Mouse (Mus musculus) bone marrow macrophage, adult 2 months (primary cell): ENCODE measurements around the gene Phldb2. TPM values are rescaled to one million over a fixed set of nuclear protein-coding genes. Genes with fewer than 3 reads are reported as not detected.

Experiments used
- H3K27ac ChIP-seq: 2 replicates; pipeline ENCODE4 v1.5.1; 2012; ENCODE audit warnings: low read depth, low read length; ENCODE audit not compliant: insufficient read depth
- H3K4me1 ChIP-seq: 2 replicates; pipeline ENCODE4 v1.6.1; 2012; ENCODE audit warnings: low read length; ENCODE audit not compliant: control insufficient read depth, insufficient read depth
- H3K4me3 ChIP-seq: 2 replicates; pipeline ENCODE4 v1.5.1; 2012; ENCODE audit warnings: mild to moderate bottlenecking, low read length, moderate library complexity; ENCODE audit not compliant: insufficient read depth
- CTCF ChIP-seq: IDR thresholded peaks from 2 replicates; pipeline ENCODE4 v1.5.1; 2012; ENCODE audit warnings: low read depth, mild to moderate bottlenecking, low read length, moderate library complexity
- POLR2A ChIP-seq: IDR thresholded peaks from 2 replicates; pipeline ENCODE4 v1.6.1; 2012; ENCODE audit warnings: mild to moderate bottlenecking, low read depth, low read length, borderline replicate concordance
- polyA plus RNA-seq: library from polyadenylated mRNA; stranded (reverse); fragments of >200 nt; gene quantifications from 2 replicates; pipeline ENCODE4 v1.2.4, GENCODE M21; 2012; ENCODE audit not compliant: missing spikeins, insufficient read depth, insufficient read length

The Phldb2 gene
- polyA plus RNA-seq, 1 experiment = 1.3 TPM

GRCm38 (mm10) chr16:45936521-45936920 lies 16.9 kb downstream of the Phldb2 start:
- H3K4me3 ChIP-seq = no peak overlapping the region
- H3K27ac ChIP-seq = no peak overlapping the region
- TF ChIP-seq POLR2A (no peak), CTCF (no peak)
- no peaks in the 10 kb centered on the region for H3K4me1 ChIP-seq

GRCm38 (mm10) chr16:45935956-45936483 lies 17.4 kb downstream of the Phldb2 start:
- Histone ChIP-seq H3K27ac (no peak overlapping the region), H3K4me1 (no peaks in the 10 kb centered on the region), H3K4me3 (no peak overlapping the region)
- TF ChIP-seq POLR2A (no peak), CTCF (no peak)

GRCm38 (mm10) chr16:45934721-45935407 lies 18.5 kb downstream of the Phldb2 start:
- TF ChIP-seq POLR2A = no peak
- TF ChIP-seq CTCF = no peak
- H3K4me1 ChIP-seq = no peaks in the 10 kb centered on the region
- H3K27ac ChIP-seq = no peak overlapping the region
- no peak overlapping the region for H3K4me3 ChIP-seq

- Histone ChIP-seq H3K4me1 (no peaks in the 10 kb centered on the region), H3K27ac (no peak overlapping the region), H3K4me3 (no peak overlapping the region)
- TF ChIP-seq CTCF (no peak), POLR2A (no peak)
Observed at GRCm38 (mm10) chr16:45930308-45930707, 23.1 kb downstream of the Phldb2 start.

- H3K27ac ChIP-seq = no peak overlapping the region
- no peak overlapping the region for H3K4me3 ChIP-seq
- TF ChIP-seq POLR2A = no peak
- TF ChIP-seq CTCF = no peak
- no peaks in the 10 kb centered on the region for H3K4me1 ChIP-seq
Observed at GRCm38 (mm10) chr16:45928090-45928489, 25.3 kb downstream of the Phldb2 start.

GRCm38 (mm10) chr16:45927601-45928000 lies 25.8 kb downstream of the Phldb2 start:
- Histone ChIP-seq H3K4me1 (no peaks in the 10 kb centered on the region), H3K4me3 (no peak overlapping the region), H3K27ac (no peak overlapping the region)
- TF ChIP-seq POLR2A = no peak
- TF ChIP-seq CTCF = no peak

- Histone ChIP-seq H3K4me1 (no peaks in the 10 kb centered on the region), H3K27ac (no peak overlapping the region), H3K4me3 (no peak overlapping the region)
- TF ChIP-seq POLR2A (no peak), CTCF (no peak)
Observed at GRCm38 (mm10) chr16:45926875-45927274, 26.5 kb downstream of the Phldb2 start.

- Histone ChIP-seq H3K27ac (no peak overlapping the region), H3K4me1 (no peaks in the 10 kb centered on the region), H3K4me3 (no peak overlapping the region)
- TF ChIP-seq CTCF (no peak), POLR2A (no peak)
Observed at GRCm38 (mm10) chr16:45923731-45924424, 29.5 kb downstream of the Phldb2 start.

- no peak for TF ChIP-seq CTCF
- TF ChIP-seq POLR2A = no peak
Observed at GRCm38 (mm10) chr16:45922546-45923229, 30.7 kb downstream of the Phldb2 start.

More at GRCm38 (mm10) chr16:45922546-45923229, 30.7 kb downstream of the Phldb2 start:
- Histone ChIP-seq H3K4me1 (no peaks in the 10 kb centered on the region), H3K4me3 (no peak overlapping the region), H3K27ac (no peak overlapping the region)
